Mouse (Mus musculus) stomach, postnatal 0 days (tissue): ENCODE measurements around the gene Krt24.

Source experiments
- CTCF ChIP-seq: IDR thresholded peaks from 2 replicates; pipeline ENCODE4 v1.5.1; 2016; ENCODE audit warnings: antibody characterized with exemption, low read depth, mild to moderate bottlenecking, moderate library complexity
- EP300 ChIP-seq: optimal IDR thresholded peaks from 2 replicates; pipeline ENCODE3; 2016; ENCODE audit warnings: antibody characterized with exemption

DNA sequence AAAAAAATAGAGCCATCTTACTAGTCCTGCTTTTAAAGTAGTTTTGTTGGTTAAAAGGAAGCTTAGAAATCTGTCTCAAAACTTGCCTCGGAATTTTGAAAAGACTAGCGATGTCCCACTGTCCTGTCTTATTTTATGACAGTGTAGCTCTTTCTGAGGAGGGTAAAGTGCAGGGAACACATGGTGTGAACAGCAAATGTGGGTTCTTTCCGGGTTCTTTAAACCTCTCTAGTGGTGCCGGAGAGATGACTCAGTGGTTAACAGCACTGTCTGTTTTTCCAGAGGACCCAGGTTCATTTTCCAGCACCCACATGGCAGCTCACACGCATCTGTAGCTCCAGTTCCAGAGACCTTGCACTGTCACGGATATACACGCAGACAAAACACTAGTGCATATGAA, 15.9 kb downstream of the Krt24 start:
- TF ChIP-seq CTCF (no peak), EP300 (no peak)
